Mouse (Mus musculus): ENCODE results near the gene Il4. TPM values are rescaled to one million over a fixed set of nuclear protein-coding genes. Genes with fewer than 3 reads are reported as not detected.

Il4 gene
- not detected in 2 replicates for polyA plus RNA-seq (2012; rRNA removed)

DNA sequence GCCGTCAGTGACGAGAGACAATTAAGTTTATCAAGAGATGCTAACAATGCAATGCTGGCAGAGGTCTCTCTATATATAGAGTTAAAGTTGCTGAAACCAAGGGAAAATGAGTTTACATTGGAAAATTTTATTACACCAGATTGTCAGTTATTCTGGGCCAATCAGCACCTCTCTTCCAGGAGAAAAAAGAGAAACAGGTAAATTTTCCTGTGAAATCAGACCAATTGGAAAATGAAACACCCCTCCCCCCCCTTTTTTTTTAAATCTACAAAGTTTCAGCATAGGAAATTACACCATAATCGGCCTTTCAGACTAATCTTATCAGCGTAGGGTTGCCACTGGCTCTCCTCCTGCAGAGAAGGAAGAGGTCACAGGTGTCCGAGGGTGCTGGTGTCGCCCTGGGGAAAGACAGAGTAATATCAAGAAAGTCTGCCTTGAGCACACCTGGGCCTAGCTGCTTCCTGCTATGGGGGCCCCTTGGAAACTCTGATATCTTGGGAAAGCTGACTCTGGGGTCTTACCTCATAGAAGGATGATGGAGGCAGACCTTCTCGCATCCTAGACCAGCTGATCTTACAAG lies at the start of gene Il4:
Il4 (minus strand) TSS at position 51 of the 580 bp plus-strand sequence.
- Histone ChIP-seq H3K4me1 (ENCODE audit: control insufficient read depth, insufficient read depth, low read length) (no peaks in the 10 kb centered on the region), H3K4me3 (ENCODE audit: control insufficient read depth, low read depth, low read length) (no peak within 1 kb of the TSS), H3K27me3 (ENCODE audit: control insufficient read depth, insufficient read depth, low read length) (no peaks in the 10 kb centered on the region), H3K36me3 (ENCODE audit: control insufficient read depth, insufficient read depth, low read length) (no peaks in the 10 kb centered on the region), H3K27ac (ENCODE audit: control insufficient read depth, insufficient read depth, low read depth, low read length) (no peak within 1 kb of the TSS)
- TF ChIP-seq POLR2A (IDR thresholded peaks at IDR 0.05; ENCODE audit: control insufficient read depth, low read depth, low read length) (no peak), CTCF (IDR thresholded peaks at IDR 0.05; ENCODE audit: control insufficient read depth, insufficient read depth, insufficient replicate concordance, low read depth, low read length) (no peak)

DNA sequence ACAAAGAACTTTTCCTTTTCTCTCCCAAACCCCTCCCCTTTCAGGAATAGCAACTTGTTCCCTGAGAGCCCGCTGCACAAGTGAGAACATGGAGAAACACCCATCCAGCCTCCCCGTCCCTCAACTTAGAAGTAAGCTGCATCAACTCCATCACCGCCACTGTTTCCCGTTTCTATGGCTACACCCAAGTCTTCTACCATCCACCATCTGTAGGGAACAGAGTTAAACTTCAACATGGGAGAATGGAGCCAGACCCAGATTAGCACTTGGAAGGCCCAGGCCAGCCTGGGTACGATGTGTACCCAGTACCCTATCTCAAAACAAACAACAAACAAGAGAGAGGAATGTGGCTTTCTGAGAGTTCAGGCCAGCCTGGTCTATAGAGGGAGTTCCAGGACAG lies 45.6 kb upstream of the Il4 start:
- Histone ChIP-seq H3K4me3 (ENCODE audit: control insufficient read depth, low read depth, low read length) (no peak overlapping the region), H3K27ac (ENCODE audit: control insufficient read depth, insufficient read depth, low read depth, low read length) (no peak overlapping the region), H3K36me3 (ENCODE audit: control insufficient read depth, insufficient read depth, low read length) (peaks cover 1% of the 10 kb centered on the region; the same call in 1 of the 2 replicates), H3K4me1 (ENCODE audit: control insufficient read depth, insufficient read depth, low read length) (no peaks in the 10 kb centered on the region), H3K27me3 (ENCODE audit: control insufficient read depth, insufficient read depth, low read length) (no peaks in the 10 kb centered on the region)
- TF ChIP-seq POLR2A (IDR thresholded peaks at IDR 0.05; ENCODE audit: control insufficient read depth, low read depth, low read length), result no peak
- TF ChIP-seq CTCF (IDR thresholded peaks at IDR 0.05; ENCODE audit: control insufficient read depth, insufficient read depth, insufficient replicate concordance, low read depth, low read length), result no peak

DNA sequence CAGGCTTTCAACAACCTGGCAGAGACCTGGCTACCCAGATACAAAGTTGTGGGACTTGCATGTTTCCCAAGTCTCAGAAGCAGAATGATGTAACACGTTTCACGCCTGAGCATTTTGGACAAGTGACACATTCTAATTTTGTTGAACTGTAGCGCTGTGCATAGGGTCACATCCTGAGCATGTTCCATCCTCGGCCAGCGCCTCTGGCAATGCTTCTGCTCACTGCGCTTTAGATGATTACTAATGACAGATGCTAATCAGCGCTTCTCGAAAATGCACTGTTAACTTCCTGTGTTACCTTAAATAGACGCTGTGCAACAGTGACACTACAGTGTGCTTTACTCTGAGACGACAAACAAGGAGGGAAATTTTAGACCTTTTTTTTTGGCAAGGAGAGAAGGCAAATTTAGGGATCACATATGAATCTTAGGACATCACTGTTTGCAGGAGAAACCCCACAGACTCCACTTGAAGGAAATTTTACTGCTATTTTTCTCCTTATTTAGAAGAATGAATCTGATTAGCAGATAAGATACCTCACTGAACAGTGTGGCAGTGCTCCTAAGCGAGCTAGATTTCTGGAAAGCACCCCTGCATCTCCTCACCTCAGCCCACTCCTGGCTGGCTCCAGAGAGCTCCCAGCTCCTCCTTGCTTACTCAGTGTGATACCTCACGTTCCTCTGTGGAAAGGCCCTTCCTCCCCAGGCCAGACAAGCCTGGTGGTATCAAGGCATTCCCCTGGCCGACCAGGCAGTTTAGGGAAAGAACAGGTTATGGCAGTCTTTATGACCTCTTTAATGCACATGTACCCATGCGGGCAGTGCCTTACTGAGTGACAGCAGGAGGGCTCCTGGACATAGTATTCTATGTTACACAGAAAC lies 44.6 kb upstream of the Il4 start:
- no peak overlapping the region for H3K27ac ChIP-seq (ENCODE audit: control insufficient read depth, insufficient read depth, low read depth, low read length)
- no peaks in the 10 kb centered on the region for H3K27me3 ChIP-seq (ENCODE audit: control insufficient read depth, insufficient read depth, low read length)
- TF ChIP-seq POLR2A (IDR thresholded peaks at IDR 0.05; ENCODE audit: control insufficient read depth, low read depth, low read length) (no peak), CTCF (IDR thresholded peaks at IDR 0.05; ENCODE audit: control insufficient read depth, insufficient read depth, insufficient replicate concordance, low read depth, low read length) (no peak)
- H3K4me1 ChIP-seq (ENCODE audit: control insufficient read depth, insufficient read depth, low read length), result no peaks in the 10 kb centered on the region
- no peaks in the 10 kb centered on the region for H3K36me3 ChIP-seq (ENCODE audit: control insufficient read depth, insufficient read depth, low read length)
- no peak overlapping the region for H3K4me3 ChIP-seq (ENCODE audit: control insufficient read depth, low read depth, low read length)

- Histone ChIP-seq H3K36me3 (ENCODE audit: control insufficient read depth, insufficient read depth, low read length) (no peaks in the 10 kb centered on the region; the same call in 1 of the 2 replicates), H3K4me3 (ENCODE audit: control insufficient read depth, low read depth, low read length) (no peak overlapping the region), H3K27me3 (ENCODE audit: control insufficient read depth, insufficient read depth, low read length) (no peaks in the 10 kb centered on the region), H3K27ac (ENCODE audit: control insufficient read depth, insufficient read depth, low read depth, low read length) (no peak overlapping the region), H3K4me1 (ENCODE audit: control insufficient read depth, insufficient read depth, low read length) (no peaks in the 10 kb centered on the region)
- TF ChIP-seq POLR2A (IDR thresholded peaks at IDR 0.05; ENCODE audit: control insufficient read depth, low read depth, low read length) (no peak), CTCF (IDR thresholded peaks at IDR 0.05; ENCODE audit: control insufficient read depth, insufficient read depth, insufficient replicate concordance, low read depth, low read length) (no peak)
Measured at GRCm38 (mm10) chr11:53657828-53658227, 39.4 kb upstream of the Il4 start.

- Histone ChIP-seq H3K36me3 (ENCODE audit: control insufficient read depth, insufficient read depth, low read length) (no peaks in the 10 kb centered on the region; the same call in 1 of the 2 replicates), H3K4me1 (ENCODE audit: control insufficient read depth, insufficient read depth, low read length) (no peaks in the 10 kb centered on the region), H3K27me3 (ENCODE audit: control insufficient read depth, insufficient read depth, low read length) (no peaks in the 10 kb centered on the region), H3K27ac (ENCODE audit: control insufficient read depth, insufficient read depth, low read depth, low read length) (no peak overlapping the region), H3K4me3 (ENCODE audit: control insufficient read depth, low read depth, low read length) (no peak overlapping the region)
- TF ChIP-seq POLR2A (IDR thresholded peaks at IDR 0.05; ENCODE audit: control insufficient read depth, low read depth, low read length) (no peak), CTCF (IDR thresholded peaks at IDR 0.05; ENCODE audit: control insufficient read depth, insufficient read depth, insufficient replicate concordance, low read depth, low read length) (no peak)
Measured at GRCm38 (mm10) chr11:53657381-53657780, 38.9 kb upstream of the Il4 start.

DNA sequence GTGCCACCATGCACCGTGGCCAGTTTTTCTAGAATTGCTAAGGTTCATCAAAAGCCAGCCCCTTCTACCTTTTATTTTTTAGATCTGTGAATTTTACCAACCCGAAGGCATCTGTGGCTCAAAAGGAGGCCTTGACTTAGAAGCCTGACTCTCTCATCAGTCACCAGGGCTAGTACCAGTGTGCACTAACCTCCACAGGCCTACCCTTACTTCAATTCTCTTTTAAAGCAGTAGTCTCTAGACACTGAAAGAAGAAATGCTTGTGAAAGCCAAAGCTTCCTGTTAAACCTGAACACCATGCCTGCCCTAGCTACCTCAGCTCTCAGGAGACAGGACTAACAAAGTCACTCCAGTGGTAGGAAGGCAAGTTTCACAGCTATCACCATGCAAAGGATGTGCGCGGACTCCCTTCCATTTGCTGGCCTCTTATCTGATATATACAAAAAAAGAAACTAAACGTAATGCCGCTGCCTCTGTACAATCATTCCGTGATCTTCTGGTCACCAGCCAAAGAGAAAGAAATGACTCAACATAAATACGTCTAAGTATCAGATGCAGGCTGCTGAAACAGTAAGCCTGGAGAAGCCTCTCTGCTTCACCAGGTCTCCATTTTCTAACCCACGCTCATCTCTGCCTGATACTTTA lies 38.2 kb upstream of the Il4 start:
- no peaks in the 10 kb centered on the region; the same call in 1 of the 2 replicates for H3K36me3 ChIP-seq (ENCODE audit: control insufficient read depth, insufficient read depth, low read length)
- TF ChIP-seq POLR2A (IDR thresholded peaks at IDR 0.05; ENCODE audit: control insufficient read depth, low read depth, low read length) (no peak), CTCF (IDR thresholded peaks at IDR 0.05; ENCODE audit: control insufficient read depth, insufficient read depth, insufficient replicate concordance, low read depth, low read length) (no peak)
- no peak overlapping the region for H3K4me3 ChIP-seq (ENCODE audit: control insufficient read depth, low read depth, low read length)
- H3K4me1 ChIP-seq (ENCODE audit: control insufficient read depth, insufficient read depth, low read length), result no peaks in the 10 kb centered on the region
- no peak overlapping the region for H3K27ac ChIP-seq (ENCODE audit: control insufficient read depth, insufficient read depth, low read depth, low read length)
- H3K27me3 ChIP-seq (ENCODE audit: control insufficient read depth, insufficient read depth, low read length), result no peaks in the 10 kb centered on the region

DNA sequence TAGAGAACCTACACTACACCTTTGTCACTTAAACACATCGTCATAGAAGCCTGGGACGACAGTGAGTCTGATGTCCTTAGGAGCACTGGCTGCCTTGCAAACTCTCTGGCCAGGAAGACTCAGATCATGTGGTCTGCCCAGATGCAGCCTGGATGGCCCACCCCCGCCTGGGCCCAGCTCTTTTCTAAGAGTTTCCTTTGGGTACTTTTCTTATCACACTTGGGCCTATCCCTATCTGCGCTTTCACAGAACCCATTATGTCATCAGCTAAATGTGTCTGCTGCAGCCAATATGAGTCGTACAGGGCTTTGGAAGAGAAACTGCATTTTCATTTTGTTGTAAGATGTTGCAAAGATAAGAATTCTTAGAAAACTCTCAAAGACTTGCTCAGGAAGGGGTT lies 36.6 kb upstream of the Il4 start:
- H3K27ac ChIP-seq (ENCODE audit: control insufficient read depth, insufficient read depth, low read depth, low read length), result no peak overlapping the region
- H3K27me3 ChIP-seq (ENCODE audit: control insufficient read depth, insufficient read depth, low read length), result no peaks in the 10 kb centered on the region
- H3K4me1 ChIP-seq (ENCODE audit: control insufficient read depth, insufficient read depth, low read length), result no peaks in the 10 kb centered on the region
- no peak for TF ChIP-seq POLR2A (IDR thresholded peaks at IDR 0.05; ENCODE audit: control insufficient read depth, low read depth, low read length)
- TF ChIP-seq CTCF (IDR thresholded peaks at IDR 0.05; ENCODE audit: control insufficient read depth, insufficient read depth, insufficient replicate concordance, low read depth, low read length), result no peak
- no peak overlapping the region for H3K4me3 ChIP-seq (ENCODE audit: control insufficient read depth, low read depth, low read length)
- H3K36me3 ChIP-seq (ENCODE audit: control insufficient read depth, insufficient read depth, low read length), result no peaks in the 10 kb centered on the region; the same call in 1 of the 2 replicates

Data from testis, adult 2 months (tissue).